Mouse (Mus musculus) mouse trophoblast stem cell (cell line): ENCODE measurements at regions not wholly inside any gene's neighbourhood (a gene's known extent, or its start where the extent isn't known, plus 50 kb on each side); places are given as distances from the start of the nearest gene placed in this dataset.

Source experiments
- in situ Hi-C, 2 experiments: fragments of 300-500 bp; cut with MseI, MboI; formaldehyde crosslinking; loops; 2 replicates in 1 of 2; 3 replicates in 1 of 2; pipeline ENCODE4 v1.15.1; 2025

DNA sequence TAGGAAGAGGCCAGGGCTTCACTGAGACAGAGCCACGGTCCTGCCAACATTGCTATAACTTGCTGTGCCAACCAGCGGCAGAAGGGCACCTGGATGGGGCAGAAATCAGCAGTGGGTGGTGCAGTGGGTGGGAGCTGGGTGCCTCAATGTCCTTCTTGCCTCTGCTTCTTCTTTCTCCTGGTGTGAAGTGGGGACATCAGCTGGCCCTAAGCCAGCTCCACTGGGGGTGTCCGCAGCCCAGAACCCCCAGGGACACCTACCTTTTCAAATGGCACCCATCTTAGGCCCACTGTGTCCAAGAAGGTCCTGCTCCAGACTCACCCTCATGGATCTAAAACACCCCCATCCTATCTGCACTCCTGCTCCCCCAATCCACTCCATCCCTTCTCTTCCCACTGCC, 49.9 kb upstream of the Otos start:
- in situ Hi-C loops, result no loop called here
